Mouse (Mus musculus) hindbrain, postnatal 0 days (tissue): ENCODE results near the gene Scfd2. TPM values are rescaled to one million over a fixed set of nuclear protein-coding genes. Genes with fewer than 3 reads are reported as not detected.
A peak's percentile ranks its signal among the peaks of the same experiment; 100 is the strongest.

ENCODE experiments used
- ATAC-seq: fragments of 200-750 bp; cut with Nextera tagmentation; 2 replicates; pipeline ENCODE4 v1.8.0; 2017; ENCODE audit warnings: mild to moderate bottlenecking, moderate TSS enrichment, moderate library complexity
- DNase-seq: peaks from one replicate; pipeline ENCODE4 v3.0.0-alpha.2; 2015; ENCODE audit warnings: low spot score
- H3K27ac ChIP-seq: fragments of 300-500 bp; sonication (generic); 2 replicates; pipeline ENCODE4 v1.5.1; 2014; ENCODE audit warnings: mild to moderate bottlenecking
- H3K27me3 ChIP-seq: fragments of 300-500 bp; sonication (generic); 2 replicates; pipeline ENCODE4 v1.6.1; 2014; ENCODE audit warnings: low read length, mixed read lengths; ENCODE audit not compliant: insufficient read depth
- H3K36me3 ChIP-seq: fragments of 300-500 bp; sonication (generic); 2 replicates; pipeline ENCODE4 v1.6.1; 2014; ENCODE audit warnings: low read length, mixed read lengths; ENCODE audit not compliant: insufficient read depth
- H3K4me1 ChIP-seq: fragments of 300-500 bp; sonication (generic); 2 replicates; pipeline ENCODE4 v1.6.1; 2014; ENCODE audit warnings: antibody characterized with exemption, low read length, mixed read lengths; ENCODE audit not compliant: insufficient read depth
- H3K4me2 ChIP-seq: fragments of 300-500 bp; sonication (generic); 2 replicates; pipeline ENCODE4 v1.6.1; 2014; ENCODE audit warnings: low read depth, mild to moderate bottlenecking, low read length, moderate library complexity, mixed read lengths
- H3K4me3 ChIP-seq: fragments of 300-500 bp; sonication (generic); 2 replicates; pipeline ENCODE4 v1.5.1; 2014; ENCODE audit warnings: low read length
- H3K9ac ChIP-seq: fragments of 300-500 bp; sonication (generic); replicated peaks from 2 replicates; pipeline ENCODE4 v1.6.1; 2014; ENCODE audit warnings: mild to moderate bottlenecking, low read length, moderate library complexity, mixed read lengths
- H3K9me3 ChIP-seq: fragments of 300-500 bp; sonication (generic); 2 replicates; pipeline ENCODE4 v1.6.1; 2016; ENCODE audit warnings: low read length, mixed read lengths
- CTCF ChIP-seq: IDR thresholded peaks from 2 replicates; pipeline ENCODE4 v1.5.1; 2016; ENCODE audit warnings: antibody characterized with exemption, control low read depth, low read depth
- whole genome bisulfite sequencing: fragments of 180-500 bp; shearing (Covaris S2); extraction: QIAGEN DNeasy Blood & Tissue Kit; methylation state at CpG from one replicate; pipeline ENCODE4 v1.1.7; 2014; 5-methylcytosine and 5-hydroxymethylcytosine counted together
- polyA plus RNA-seq: library from polyadenylated mRNA; unstranded; fragments of >200 nt; fragmentation: Nextera tagmentation; extraction: Ambion mirVana; gene quantifications from 2 replicates; pipeline ENCODE4 v1.2.1, GENCODE M21; 2015
- total RNA-seq: library from RNA; depleted of rRNA; stranded (reverse); fragments of >200 nt; gene quantifications from 2 replicates; pipeline ENCODE4 v1.2.3, GENCODE M21; 2014

Gene Scfd2
- total and polyA plus RNA-seq, 2 experiments from 2014 or later = 18.9 to 35.1 TPM

DNA sequence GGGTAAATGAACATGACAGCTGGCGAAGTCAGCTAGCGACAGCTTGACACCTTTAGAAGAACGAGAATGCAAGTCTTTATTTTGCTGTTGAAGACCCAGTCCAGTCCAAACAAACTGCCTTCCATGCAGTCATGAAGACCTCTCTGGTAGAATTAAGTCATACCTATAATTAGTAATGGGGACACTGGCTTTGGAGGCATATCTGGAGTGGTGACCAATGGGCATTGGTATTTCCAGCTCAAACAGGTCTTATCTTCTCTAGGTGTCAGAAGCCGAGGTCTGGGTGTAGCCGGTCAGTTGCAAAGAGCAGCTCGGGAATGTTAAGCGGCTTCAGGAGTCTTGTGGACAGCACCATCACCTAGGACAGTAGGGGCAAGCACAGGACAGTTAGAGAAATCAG lies 325.5 kb downstream of the Scfd2 start:
- H3K27me3 ChIP-seq = no peaks in the 10 kb centered on the region
- ATAC-seq (no peak), DNase-seq (no peak)
- H3K4me1 ChIP-seq = no peaks in the 10 kb centered on the region
- TF ChIP-seq CTCF = no peak
- no peaks in the 10 kb centered on the region for H3K36me3 ChIP-seq
- no peak overlapping the region for H3K27ac ChIP-seq
- no peak overlapping the region for H3K9ac ChIP-seq
- WGBS = 85% methylated on average over 7 of the region's 7 CpGs
- H3K4me2 ChIP-seq = no peak overlapping the region
- no peaks in the 10 kb centered on the region for H3K9me3 ChIP-seq
- no peak overlapping the region for H3K4me3 ChIP-seq

DNA sequence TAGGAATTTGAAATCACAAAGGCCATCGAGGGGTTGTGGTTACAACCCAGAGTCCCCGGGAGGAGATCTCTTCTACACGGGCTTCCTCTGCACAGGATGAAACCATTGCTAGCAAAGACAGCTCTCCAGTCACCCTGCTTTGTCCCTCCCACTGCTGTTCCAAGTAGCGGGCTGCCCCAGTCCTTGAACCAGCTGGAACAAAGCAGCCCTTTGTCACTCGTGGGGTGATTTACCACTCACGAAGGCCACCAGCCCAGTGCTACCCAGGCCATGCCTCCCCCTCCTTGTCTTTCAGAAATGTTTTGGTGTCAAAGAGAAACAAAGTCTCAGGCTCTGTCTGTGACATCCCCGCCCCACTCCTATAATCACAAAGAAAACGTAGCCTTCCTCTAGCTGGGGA lies 326.1 kb downstream of the Scfd2 start:
- Histone ChIP-seq H3K9ac (no peak overlapping the region), H3K4me1 (no peaks in the 10 kb centered on the region), H3K27ac (no peak overlapping the region), H3K9me3 (no peaks in the 10 kb centered on the region), H3K36me3 (no peaks in the 10 kb centered on the region), H3K4me2 (no peak overlapping the region), H3K27me3 (no peaks in the 10 kb centered on the region), H3K4me3 (no peak overlapping the region)
- 33% methylated on average over 8 of the region's 8 CpGs for WGBS
- DNase-seq (no peak), ATAC-seq (no peak)
- no peak for TF ChIP-seq CTCF

GRCm38 (mm10) chr5:74204465-74204864 lies 327.1 kb downstream of the Scfd2 start:
- 57% methylated on average over 5 of the region's 5 CpGs for WGBS
- ATAC-seq (no peak), DNase-seq (no peak)
- Histone ChIP-seq H3K4me1 (no peaks in the 10 kb centered on the region), H3K4me3 (no peak overlapping the region), H3K36me3 (no peaks in the 10 kb centered on the region), H3K9me3 (no peaks in the 10 kb centered on the region), H3K9ac (no peak overlapping the region), H3K27me3 (no peaks in the 10 kb centered on the region), H3K27ac (no peak overlapping the region), H3K4me2 (no peak overlapping the region)
- TF ChIP-seq CTCF = no peak

DNA sequence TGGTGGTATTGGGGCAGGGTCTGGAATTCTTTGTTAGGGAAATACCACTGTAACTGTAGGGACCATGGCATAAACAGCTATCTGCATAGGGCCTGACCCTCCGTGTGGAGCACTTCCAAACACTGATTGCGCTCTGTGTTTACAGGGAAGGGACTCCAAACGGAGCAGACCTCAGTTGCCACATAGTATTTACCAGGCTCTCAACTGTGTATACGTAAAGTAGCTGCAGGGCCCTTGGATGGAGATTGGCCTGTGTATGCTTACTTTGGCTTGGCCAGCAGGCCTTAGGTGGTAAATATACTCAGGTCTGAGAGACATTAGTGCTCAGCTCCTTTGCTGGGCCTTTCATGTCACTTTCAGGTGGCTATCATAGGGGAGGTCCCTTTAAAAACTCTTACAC lies 329.0 kb downstream of the Scfd2 start:
- no peaks in the 10 kb centered on the region for H3K27me3 ChIP-seq
- H3K9ac ChIP-seq = no peak overlapping the region
- H3K4me2 ChIP-seq = no peak overlapping the region
- ATAC-seq = no peak
- no peak overlapping the region for H3K27ac ChIP-seq
- no peaks in the 10 kb centered on the region for H3K4me1 ChIP-seq
- WGBS = 72% methylated on average over 4 of the region's 4 CpGs
- H3K4me3 ChIP-seq = no peak overlapping the region
- no peak for TF ChIP-seq CTCF
- no peak for DNase-seq
- no peaks in the 10 kb centered on the region for H3K36me3 ChIP-seq
- no peaks in the 10 kb centered on the region for H3K9me3 ChIP-seq

- Histone ChIP-seq H3K4me3 (no peak overlapping the region), H3K9ac (no peak overlapping the region), H3K9me3 (no peaks in the 10 kb centered on the region), H3K27ac (no peak overlapping the region), H3K27me3 (no peaks in the 10 kb centered on the region), H3K4me2 (no peak overlapping the region), H3K4me1 (no peaks in the 10 kb centered on the region), H3K36me3 (no peaks in the 10 kb centered on the region)
- WGBS = 48% methylated on average over 10 of the region's 10 CpGs
- ATAC-seq = peak; percentile 51
- TF ChIP-seq CTCF = no peak
- peak; percentile 40 for DNase-seq
Measured at GRCm38 (mm10) chr5:74201570-74202357, 329.8 kb downstream of the Scfd2 start.

- no peak for ATAC-seq
- H3K9ac ChIP-seq = no peak overlapping the region
- no peak for TF ChIP-seq CTCF
- no peak overlapping the region for H3K4me3 ChIP-seq
- H3K4me1 ChIP-seq = no peaks in the 10 kb centered on the region; the same call in 1 of the 2 replicates
- no peak overlapping the region for H3K4me2 ChIP-seq
- DNase-seq = no peak
- no peak overlapping the region for H3K27ac ChIP-seq
- no peaks in the 10 kb centered on the region for H3K27me3 ChIP-seq
- 92% methylated on average over 8 of the region's 8 CpGs for WGBS
- no peaks in the 10 kb centered on the region for H3K36me3 ChIP-seq
- H3K9me3 ChIP-seq = no peaks in the 10 kb centered on the region
Measured at GRCm38 (mm10) chr5:74200481-74200880, 331.1 kb downstream of the Scfd2 start.

DNA sequence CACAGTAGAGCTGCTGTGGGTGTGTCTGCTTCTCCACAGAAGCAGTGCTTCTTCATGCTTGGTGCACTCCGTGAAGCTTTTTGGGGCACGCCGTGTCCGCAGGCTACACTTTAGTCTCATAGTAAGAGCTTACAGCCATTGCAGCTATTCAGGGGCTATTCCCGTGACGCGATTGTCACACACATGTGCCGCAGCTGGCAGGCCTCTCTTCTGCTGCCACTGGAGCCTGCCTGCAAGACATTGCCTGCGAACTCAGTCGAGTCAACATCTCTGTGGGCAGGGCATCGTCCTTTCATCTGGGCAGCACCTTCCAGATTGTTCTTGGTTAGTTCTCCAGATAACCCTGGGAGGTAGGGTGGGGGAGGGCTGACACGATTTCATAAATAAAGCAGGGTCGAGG lies 331.8 kb downstream of the Scfd2 start:
- H3K27me3 ChIP-seq = no peaks in the 10 kb centered on the region
- ATAC-seq = no peak
- 77% methylated on average over 13 of the region's 13 CpGs for WGBS
- H3K36me3 ChIP-seq = no peaks in the 10 kb centered on the region
- no peak overlapping the region for H3K4me3 ChIP-seq
- no peak for TF ChIP-seq CTCF
- no peak overlapping the region for H3K27ac ChIP-seq
- DNase-seq = no peak
- H3K4me2 ChIP-seq = no peak overlapping the region
- no peaks in the 10 kb centered on the region for H3K9me3 ChIP-seq
- H3K4me1 ChIP-seq = no peaks in the 10 kb centered on the region; the same call in 1 of the 2 replicates
- H3K9ac ChIP-seq = no peak overlapping the region
